ENCODE assay signal across 35 mouse cellular contexts in the genomic region with DNA sequence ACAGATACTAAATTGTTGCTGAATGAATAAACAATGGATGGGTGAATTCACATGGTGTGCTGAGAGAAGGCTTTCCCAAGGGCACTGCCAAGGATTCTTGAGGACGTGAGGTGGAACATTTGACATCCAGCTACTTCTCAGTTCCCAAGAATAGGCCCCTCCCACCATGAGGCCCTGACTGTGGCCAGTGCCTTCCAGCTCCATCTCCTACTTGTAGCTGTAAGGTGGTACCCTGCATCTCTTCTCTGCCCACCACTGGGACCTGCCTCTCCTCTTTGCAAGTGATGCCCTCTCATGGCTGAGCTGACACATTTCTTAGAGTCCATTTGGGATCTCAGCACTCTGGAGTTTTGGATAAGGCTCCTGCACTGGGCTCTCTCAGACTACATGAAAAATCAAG. TPM values are rescaled to one million over a fixed set of nuclear protein-coding genes. Genes with fewer than 3 reads are reported as not detected.
DNase-seq lines count a peak whose midpoint lies in the region; ATAC-seq and TF ChIP-seq lines count a peak whose summit lies in the region.
"Had no signal": no experiment of that assay in that cellular context is flagged by ENCODE, and none has a peak within 500 bp of the region (broad histone marks: within the 10 kb centered on the region; RNA-seq: fewer than 3 reads in every experiment).

No protein-coding gene starts in this region.

- TF ChIP-seq POLR2A in ES-Bruce4 (IDR thresholded peaks at IDR 0.05; ENCODE audit: insufficient read depth, low read length): no peak

- H3K27ac ChIP-seq in kidney, embryonic 15.5 days: no peak overlapping the region
- peak overlapping the region; percentile 98 for H3K27ac ChIP-seq in ES-Bruce4 (ENCODE audit: insufficient read depth, low read length)
- H3K27ac ChIP-seq: forebrain, embryonic 10.5 days; forebrain, embryonic 13.5 days; heart, adult 2 months; heart, embryonic 10.5 days; heart, embryonic 13.5 days; hindbrain, embryonic 12.5 days; hindbrain, embryonic 15.5 days had no signal

- TF ChIP-seq CTCF in ES-Bruce4 (IDR thresholded peaks at IDR 0.05; ENCODE audit: low read depth, low read length): no peak

- no peak overlapping the region for H3K9ac ChIP-seq in kidney, embryonic 15.5 days
- H3K9ac ChIP-seq in ES-Bruce4 (ENCODE audit: low read depth, poor library complexity, severe bottlenecking): peak overlapping the region; percentile 22
- H3K9ac ChIP-seq: forebrain, embryonic 13.5 days; heart, embryonic 13.5 days; hindbrain, embryonic 12.5 days; hindbrain, embryonic 15.5 days had no signal

- no peaks in the 10 kb centered on the region for H3K27me3 ChIP-seq in kidney, embryonic 15.5 days
- no peaks in the 10 kb centered on the region for H3K27me3 ChIP-seq in ES-Bruce4 (ENCODE audit: control insufficient read depth, insufficient read depth, low read length, poor library complexity, severe bottlenecking)
- H3K27me3 ChIP-seq: forebrain, embryonic 13.5 days; heart, embryonic 13.5 days; hindbrain, embryonic 12.5 days; hindbrain, embryonic 15.5 days had no signal

- no peak for TF ChIP-seq EP300 in ES-Bruce4 (IDR thresholded peaks at IDR 0.05; ENCODE audit: insufficient read depth, low read depth, low read length)

- no peaks in the 10 kb centered on the region for H3K9me3 ChIP-seq in kidney, embryonic 15.5 days (replicated peaks)
- H3K9me3 ChIP-seq in ES-Bruce4 (replicated peaks; ENCODE audit: control insufficient read depth, insufficient read depth, low read length, poor library complexity, severe bottlenecking): peaks cover 38% of the 10 kb centered on the region
- H3K9me3 ChIP-seq: forebrain, embryonic 10.5 days; forebrain, embryonic 13.5 days; heart, embryonic 10.5 days; heart, embryonic 13.5 days; hindbrain, embryonic 12.5 days; hindbrain, embryonic 15.5 days had no signal

- ATAC-seq in cerebellum, adult (ENCODE audit: insufficient number of reproducible peaks, low FRiP score, low TSS enrichment): no peak
- no peak for ATAC-seq in kidney, embryonic 15.5 days (replicated peaks; ENCODE audit: low FRiP score)
- ATAC-seq: forebrain, embryonic 13.5 days; forebrain, embryonic 16.5 days; intestine, postnatal 0 days had no signal

- peak; percentile 51 for DNase-seq in cerebellum, adult 9-10 months
- peak; percentile 20 for DNase-seq in kidney, adult 9 months
- peak; percentile 73 for DNase-seq in R1 (ENCODE audit: low read depth, low spot score)
- no peak for DNase-seq in layer of hippocampus, adult 8-10 months (ENCODE audit: low spot score in 2 of 2)
- no peak for DNase-seq in layer of hippocampus, postnatal 14 days (ENCODE audit: low spot score in 2 of 2)
- DNase-seq: adrenal gland, postnatal 10 days; adrenal gland, postnatal 36 days; B cell, adult 2 months; cerebellum, adult 11 months; cerebellum, adult 8-10 months; gastrocnemius, postnatal 25 days; heart, adult 2 months; heart, postnatal 14 days; kidney, adult 2 months had no signal

- H3K36me3 ChIP-seq in kidney, embryonic 15.5 days: no peaks in the 10 kb centered on the region
- no peaks in the 10 kb centered on the region; the same call in 1 of the 2 replicates for H3K36me3 ChIP-seq in ES-Bruce4 (ENCODE audit: control insufficient read depth, insufficient read depth, low read length, poor library complexity, severe bottlenecking)
- H3K36me3 ChIP-seq: forebrain, embryonic 10.5 days; heart, embryonic 10.5 days; heart, embryonic 13.5 days; hindbrain, embryonic 12.5 days; hindbrain, embryonic 15.5 days had no signal

- peaks cover 13% of the 10 kb centered on the region for H3K4me1 ChIP-seq in kidney, embryonic 15.5 days
- H3K4me1 ChIP-seq in ES-Bruce4 (ENCODE audit: control insufficient read depth, insufficient read depth, low read length): peaks cover 5% of the 10 kb centered on the region
- H3K4me1 ChIP-seq: heart, embryonic 10.5 days; heart, embryonic 13.5 days; hindbrain, embryonic 12.5 days had no signal

- no peak overlapping the region for H3K4me2 ChIP-seq in kidney, embryonic 15.5 days
- H3K4me2 ChIP-seq: forebrain, embryonic 13.5 days; heart, embryonic 13.5 days; hindbrain, embryonic 12.5 days; hindbrain, embryonic 15.5 days had no signal

- WGBS in kidney, embryonic 15.5 days: 58% methylated on average over 1 of the region's 1 CpGs

- H3K4me3 ChIP-seq in kidney, embryonic 15.5 days (replicated peaks): no peak overlapping the region
- H3K4me3 ChIP-seq in ES-Bruce4 (ENCODE audit: low read depth, low read length): peak overlapping the region; percentile 74
- H3K4me3 ChIP-seq: forebrain, embryonic 10.5 days; forebrain, embryonic 13.5 days; heart, adult 2 months; heart, embryonic 10.5 days; heart, embryonic 13.5 days; hindbrain, embryonic 12.5 days; hindbrain, embryonic 15.5 days had no signal

RNA-seq across cellular contexts. Expression of a gene that starts 56.3 kb away (rescaled TPM):
- not detected in 2 replicates for polyA plus RNA-seq in kidney, embryonic 15.5 days (2015; fragmentation: Nextera tagmentation; extraction: Ambion mirVana)
- 0.67 TPM in 1 of 2 replicates, not detected in the other for polyA plus RNA-seq in ES-Bruce4 (2011; ENCODE audit: insufficient read depth, insufficient read length, low read depth, missing spikeins)
- not detected for total RNA-seq in layer of hippocampus, adult 8-10 months (2022)
- not detected for total RNA-seq in layer of hippocampus, postnatal 14 days (2021)
- total RNA-seq: adrenal gland, adult 18-20 months; adrenal gland, postnatal 10 days; adrenal gland, postnatal 36 days; CH12.LX; gastrocnemius, adult 8-10 months; gastrocnemius, postnatal 25 days; heart, adult 2 months; heart, postnatal 14 days; hematopoietic stem cell, adult 5-6 weeks; MEL had no signal
- polyA plus RNA-seq: embryonic facial prominence, embryonic 11.5 days; embryonic facial prominence, embryonic 14.5 days; forebrain, embryonic 10.5 days; forebrain, embryonic 13.5 days; forebrain, embryonic 16.5 days; gonadal fat pad, adult 2 months; heart, adult 2 months; heart, embryonic 10.5 days; heart, embryonic 13.5 days; heart, embryonic 16.5 days; hindbrain, embryonic 12.5 days; hindbrain, embryonic 15.5 days; intestine, embryonic 14.5 days; intestine, postnatal 0 days; kidney, adult 2 months had no signal

Comparison
In these comparisons a context has a peak if more than half of its experiments do, and no peak if none do; other contexts are left out.
1. DNase-seq: peak in cerebellum, adult 9-10 months (single experiment), kidney, adult 9 months (single experiment) and R1 (single experiment); none in layer of hippocampus, adult 8-10 months (0 of 2) and layer of hippocampus, postnatal 14 days (0 of 2).